Mouse (Mus musculus) CH12.LX (cell line): Measurements from ENCODE around the gene Cib1. TPM values are rescaled to one million over a fixed set of nuclear protein-coding genes. Genes with fewer than 3 reads are reported as not detected.

Source experiments
- DNase-seq: peaks from one replicate; pipeline ENCODE4 v3.0.0-alpha.2; 2013; ENCODE audit errors: extremely low read depth
- H3K27ac ChIP-seq: 2 replicates; pipeline ENCODE4 v1.5.1; 2012; ENCODE audit warnings: low read depth, mild to moderate bottlenecking, control low read depth, moderate library complexity; ENCODE audit not compliant: insufficient read depth
- H3K27me3 ChIP-seq: replicated peaks from 2 replicates; pipeline ENCODE3; 2012; ENCODE audit warnings: inconsistent platforms
- H3K36me3 ChIP-seq, 2 experiments: replicated peaks in 1 of 2; 2 replicates each; pipeline versions ENCODE3 to v1.6.1; 2012; ENCODE audit warnings: inconsistent platforms in 1 of 2, low read length in 1 of 2, mild to moderate bottlenecking in 1 of 2, mixed read lengths in 1 of 2, moderate library complexity in 1 of 2; ENCODE audit not compliant: control insufficient read depth in 1 of 2, insufficient read depth in 1 of 2
- H3K4me1 ChIP-seq, 2 experiments: 2 replicates each; pipeline ENCODE4 v1.6.1; 2012; ENCODE audit warnings: inconsistent platforms in 1 of 2, moderate library complexity in 1 of 2; ENCODE audit not compliant: insufficient read depth in 2 of 2, control insufficient read depth in 1 of 2
- H3K4me2 ChIP-seq: 2 replicates; pipeline ENCODE4 v1.6.1; 2012; ENCODE audit warnings: low read depth, mild to moderate bottlenecking, control low read depth; ENCODE audit not compliant: poor library complexity, insufficient read depth, severe bottlenecking
- H3K4me3 ChIP-seq, 3 experiments: fragments of 150-350 bp in 1 of 3; sonication (generic) in 1 of 3; replicated peaks in 1 of 3; 2 replicates each; pipeline versions ENCODE3 to v1.5.1; 2011 to 2012; ENCODE audit warnings: low read depth in 2 of 3, low read length in 2 of 3, mild to moderate bottlenecking in 2 of 3, moderate library complexity in 2 of 3, control low read depth in 1 of 3, improper control_type of control experiment in 1 of 3, inconsistent platforms in 1 of 3, mixed read lengths in 1 of 3; ENCODE audit not compliant: poor library complexity in 1 of 3
- H3K79me2 ChIP-seq: replicated peaks from 2 replicates; pipeline ENCODE4 v1.6.1; 2012; ENCODE audit warnings: mild to moderate bottlenecking, moderate library complexity; ENCODE audit not compliant: control insufficient read depth, poor library complexity, insufficient read depth, severe bottlenecking; ENCODE audit errors: extremely low read depth
- H3K9ac ChIP-seq: 2 replicates; pipeline ENCODE4 v1.6.1; 2012; ENCODE audit warnings: low read depth, mild to moderate bottlenecking, control low read depth, moderate library complexity; ENCODE audit not compliant: insufficient read depth
- H3K9me3 ChIP-seq: replicated peaks from 2 replicates; pipeline ENCODE3; 2012; ENCODE audit warnings: low read length, inconsistent platforms, mixed read lengths
- BHLHE40 ChIP-seq: IDR thresholded peaks from 2 replicates; pipeline ENCODE4 v1.6.1; 2011; ENCODE audit warnings: mild to moderate bottlenecking, low read depth, low read length, improper control_type of control experiment
- CTCF ChIP-seq, 2 experiments: IDR thresholded peaks in 1 of 2; conservative IDR thresholded peaks in 1 of 2; 2 replicates each; pipeline ENCODE4 v1.5.1; 2011 to 2012; ENCODE audit warnings: low read depth in 2 of 2, low read length in 2 of 2, improper control_type of control experiment in 1 of 2, inconsistent platforms in 1 of 2, mild to moderate bottlenecking in 1 of 2, moderate library complexity in 1 of 2
- E2F4 ChIP-seq: IDR thresholded peaks from 2 replicates; pipeline ENCODE4 v1.6.1; 2011; ENCODE audit warnings: low read depth, low read length, improper control_type of control experiment; ENCODE audit not compliant: insufficient replicate concordance
- GABPA ChIP-seq: IDR thresholded peaks from 2 replicates; pipeline ENCODE4 v1.6.1; 2012; ENCODE audit warnings: low read depth, low read length, improper control_type of control experiment, inconsistent platforms; ENCODE audit not compliant: insufficient replicate concordance
- HCFC1 ChIP-seq: IDR thresholded peaks from 2 replicates; pipeline ENCODE4 v1.6.1; 2012; ENCODE audit warnings: low read depth, mild to moderate bottlenecking, inconsistent platforms, low read length, improper control_type of control experiment
- JUN ChIP-seq: IDR thresholded peaks from 2 replicates; pipeline ENCODE4 v1.6.1; 2011; ENCODE audit warnings: low read depth, mild to moderate bottlenecking, low read length, improper control_type of control experiment, moderate library complexity; ENCODE audit not compliant: insufficient read depth
- JUND ChIP-seq: conservative IDR thresholded peaks from 2 replicates; pipeline ENCODE4 v1.6.1; 2011; ENCODE audit warnings: low read depth, low read length, improper control_type of control experiment
- MAFK ChIP-seq: IDR thresholded peaks from 2 replicates; pipeline ENCODE4 v1.6.1; 2011; ENCODE audit warnings: low read length, improper control_type of control experiment; ENCODE audit not compliant: insufficient replicate concordance
- MAX ChIP-seq: IDR thresholded peaks from 2 replicates; pipeline ENCODE4 v1.6.1; 2011; ENCODE audit warnings: low read length, improper control_type of control experiment
- MXI1 ChIP-seq: IDR thresholded peaks from 2 replicates; pipeline ENCODE4 v1.6.1; 2011; ENCODE audit warnings: mild to moderate bottlenecking, low read depth, low read length, improper control_type of control experiment
- MYC ChIP-seq: IDR thresholded peaks from 2 replicates; pipeline ENCODE4 v1.6.1; 2011; ENCODE audit warnings: low read depth, mild to moderate bottlenecking, improper control_type of control experiment, low read length
- PAX5 ChIP-seq: IDR thresholded peaks from 2 replicates; pipeline ENCODE4 v1.6.1; 2012; ENCODE audit warnings: low read length, inconsistent platforms, mixed read lengths
- POLR2A ChIP-seq: IDR thresholded peaks from 2 replicates; pipeline ENCODE4 v1.6.1; 2011; ENCODE audit warnings: low read depth, mild to moderate bottlenecking, improper control_type of control experiment, low read length
- POLR2AphosphoS2 ChIP-seq: IDR thresholded peaks from 2 replicates; pipeline ENCODE4 v1.6.1; 2011; ENCODE audit warnings: low read depth, low read length, improper control_type of control experiment
- RAD21 ChIP-seq: IDR thresholded peaks from 2 replicates; pipeline ENCODE4 v1.6.1; 2011; ENCODE audit warnings: low read depth, mild to moderate bottlenecking, low read length, improper control_type of control experiment, moderate library complexity
- SMC3 ChIP-seq: IDR thresholded peaks from 2 replicates; pipeline ENCODE4 v1.6.1; 2011; ENCODE audit warnings: low read depth, low read length, improper control_type of control experiment
- TBP ChIP-seq: conservative IDR thresholded peaks from 2 replicates; pipeline ENCODE4 v1.6.1; 2011; ENCODE audit warnings: low read depth, low read length, improper control_type of control experiment
- TCF12 ChIP-seq: IDR thresholded peaks from 2 replicates; pipeline ENCODE4 v1.6.1; 2014; ENCODE audit warnings: low read depth, mild to moderate bottlenecking, inconsistent platforms, low read length, improper control_type of control experiment
- UBTF ChIP-seq: IDR thresholded peaks from 2 replicates; pipeline ENCODE4 v1.6.1; 2012; ENCODE audit warnings: low read depth, mild to moderate bottlenecking, inconsistent platforms, low read length, improper control_type of control experiment, moderate library complexity
- USF1 ChIP-seq: IDR thresholded peaks from 2 replicates; pipeline ENCODE4 v1.6.1; 2014; ENCODE audit warnings: low read depth, mild to moderate bottlenecking, inconsistent platforms, low read length, improper control_type of control experiment
- USF2 ChIP-seq: conservative IDR thresholded peaks from 2 replicates; pipeline ENCODE4 v1.6.1; 2011; ENCODE audit warnings: low read depth, low read length, improper control_type of control experiment
- ZC3H11A ChIP-seq: IDR thresholded peaks from 2 replicates; pipeline ENCODE4 v1.6.1; 2012; ENCODE audit warnings: low read depth, mild to moderate bottlenecking, inconsistent platforms, low read length, improper control_type of control experiment
- ZMIZ1 ChIP-seq: IDR thresholded peaks from 2 replicates; pipeline ENCODE4 v1.6.1; 2012; ENCODE audit warnings: low read depth, mild to moderate bottlenecking, inconsistent platforms, low read length, improper control_type of control experiment
- dilution Hi-C: fragments of 300-500 bp; cut with MboI; formaldehyde crosslinking; loops from 2 replicates; pipeline ENCODE4 v1.14.3; 2020; ENCODE audit warnings: low sequenced_read_pairs; ENCODE audit not compliant: extremely low pct_unique_long_range_greater_than_20kb, extremely low pct_ligation_motif_present
- in situ Hi-C: fragments of 300-500 bp; cut with MboI; formaldehyde crosslinking; loops from 3 replicates; pipeline ENCODE4 v1.14.3; 2019; ENCODE audit warnings: low sequenced_read_pairs, low pct_ligation_motif_present, low pct_unique_long_range_greater_than_20kb, mixed read lengths
- polyA plus RNA-seq: library from polyadenylated mRNA; unstranded; fragments of >175 nt; gene quantifications from 2 replicates; pipeline ENCODE4 v1.2.1, GENCODE M21; 2012; ENCODE audit warnings: low read depth; ENCODE audit not compliant: insufficient read length
- total RNA-seq, 2 experiments: library from RNA; depleted of rRNA; stranded (reverse); fragments of 300-350 nt in 1 of 2; fragments of >200 nt in 1 of 2; gene quantifications; 2 replicates each; pipeline ENCODE4 v1.2.3; 2012 to 2014

The Cib1 gene
- total and polyA plus RNA-seq, 3 experiments: 29.1 to 73.1 (median 48.1) TPM

- TF ChIP-seq ZMIZ1 (no peak), USF2 (no peak), GABPA (no peak), USF1 (no peak), SMC3 (no peak), TCF12 (no peak), MYC (no peak), MXI1 (no peak), CTCF (conservative IDR thresholded peaks at IDR 0.05 in 1 of 2, IDR thresholded peaks at IDR 0.05 in 1 of 2; ENCODE audit: low read depth in 2 of 2, low read length in 2 of 2) (no peak), BHLHE40 (no peak), MAFK (no peak)
- no peak within 1 kb of the TSS for H3K4me2 ChIP-seq
- H3K36me3 ChIP-seq: no peaks in the 10 kb centered on the region
- H3K9ac ChIP-seq: no peak within 1 kb of the TSS
- H3K4me1 ChIP-seq: peaks cover 22 to 61% of the 10 kb centered on the region in 2 experiments
- in situ Hi-C loops (no loop called here), dilution Hi-C loops (no loop called here)
- DNase-seq: no peak
- no peak within 1 kb of the TSS for H3K27ac ChIP-seq
- H3K9me3 ChIP-seq: no peaks in the 10 kb centered on the region
- H3K4me3 ChIP-seq: no peak within 1 kb of the TSS
- no peaks in the 10 kb centered on the region for H3K79me2 ChIP-seq
- H3K27me3 ChIP-seq: no peaks in the 10 kb centered on the region
Measured at GRCm38 (mm10) chr7:80186531-80187296, 45.9 kb downstream of the Cib1 start, which contains the start of gene Sema4b. TSS of gene Sema4b (plus strand) at chr7:80186841.

DNA sequence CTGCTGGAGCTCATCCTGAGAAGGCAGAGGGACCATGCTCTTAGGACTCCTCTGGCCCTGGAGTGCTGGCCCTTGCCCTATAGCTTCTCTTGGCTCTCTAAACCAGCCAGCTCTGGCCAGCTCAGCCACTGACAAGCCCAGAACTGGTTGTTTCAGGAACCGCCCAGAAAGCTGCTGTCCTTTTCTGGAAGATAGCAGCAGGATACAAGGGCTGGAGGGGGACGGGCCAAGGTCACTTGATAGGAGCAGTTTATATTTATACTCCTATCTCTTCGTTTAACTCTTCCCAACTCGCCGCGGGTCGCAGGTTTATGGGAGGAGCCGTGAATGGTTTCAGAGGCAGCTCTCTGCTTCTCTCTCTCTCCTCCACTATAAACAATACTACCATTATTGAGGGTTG, 46.6 kb downstream of the Cib1 start:
- TF ChIP-seq POLR2AphosphoS2 (no peak), POLR2A (no peak), TBP (no peak), HCFC1 (no peak), E2F4 (no peak), UBTF (no peak), JUN (no peak), USF2 (no peak), MAX (no peak), CTCF (conservative IDR thresholded peaks at IDR 0.05 in 1 of 2, IDR thresholded peaks at IDR 0.05 in 1 of 2; ENCODE audit: low read depth in 2 of 2, low read length in 2 of 2) (no peak), RAD21 (no peak), JUND (no peak), PAX5 (no peak), ZC3H11A (no peak)
- no peaks in the 10 kb centered on the region for H3K79me2 ChIP-seq

More for the DNA sequence above, 46.6 kb downstream of the Cib1 start:
- H3K9ac ChIP-seq: no peak overlapping the region
- no peak overlapping the region for H3K4me3 ChIP-seq
- dilution Hi-C loops: no loop called here
- no peaks in the 10 kb centered on the region for H3K27me3 ChIP-seq
- no peak overlapping the region for H3K4me2 ChIP-seq
- no peak for DNase-seq
- in situ Hi-C loops: no loop called here
- no peak overlapping the region for H3K27ac ChIP-seq
- H3K9me3 ChIP-seq: no peaks in the 10 kb centered on the region
- peaks cover 17 to 61% of the 10 kb centered on the region in 2 experiments for H3K4me1 ChIP-seq
- H3K36me3 ChIP-seq: no peaks in the 10 kb centered on the region
